Mouse (Mus musculus) kidney, adult 2 months (tissue): ENCODE results near the gene Rbfox3.

Source experiments
- CTCF ChIP-seq: fragments of 200-500 bp; conservative IDR thresholded peaks from 2 replicates; pipeline ENCODE4 v1.5.1; 2011; ENCODE audit warnings: low read depth, mild to moderate bottlenecking, control low read depth, low read length, moderate library complexity, mixed read lengths; ENCODE audit not compliant: insufficient read depth, insufficient read length
- POLR2A ChIP-seq: fragments of 200-500 bp; IDR thresholded peaks from one replicate; pipeline ENCODE4 v1.6.1; 2011; ENCODE audit warnings: low read depth, low read length, control low read depth

- TF ChIP-seq CTCF: no peak
- no peak for TF ChIP-seq POLR2A
These were observed 441.0 kb downstream of the Rbfox3 start for GRCm38 (mm10) chr11:118470234-118470966.
